Mouse (Mus musculus) adipocyte (in vitro differentiated cells): ENCODE measurements at regions not wholly inside any gene's neighbourhood (a gene's known extent, or its start where the extent isn't known, plus 50 kb on each side); places are given as distances from the start of the nearest gene placed in this dataset.

ENCODE experiments used
- DNase-seq: peaks from one replicate; pipeline ENCODE4 v3.0.0-alpha.2; 2016; ENCODE audit warnings: low spot score

GRCm38 (mm10) chr2:27812946-27813345 lies 73.3 kb upstream of the Col5a1 start:
- DNase-seq: no peak

- DNase-seq: peak; percentile 45
These were observed 72.9 kb upstream of the Col5a1 start for GRCm38 (mm10) chr2:27813370-27813769.

GRCm38 (mm10) chr2:27818656-27819055 lies 67.6 kb upstream of the Col5a1 start:
- DNase-seq: peak; percentile 80

- DNase-seq: no peak
These were observed 59.4 kb upstream of the Col5a1 start for GRCm38 (mm10) chr2:27826826-27827225.

- DNase-seq: no peak
These were observed 58.6 kb upstream of the Col5a1 start for GRCm38 (mm10) chr2:27827582-27827981.

- no peak for DNase-seq
These were observed 58.0 kb upstream of the Col5a1 start for GRCm38 (mm10) chr2:27828237-27828636.

- DNase-seq: no peak
These were observed 56.7 kb upstream of the Col5a1 start for GRCm38 (mm10) chr2:27829551-27829950.

GRCm38 (mm10) chr2:27834971-27835370 lies 51.3 kb upstream of the Col5a1 start:
- DNase-seq: no peak

- no peak for DNase-seq
These were observed 50.3 kb upstream of the Col5a1 start for GRCm38 (mm10) chr2:27835758-27836460.
